Mouse (Mus musculus): ENCODE measurements at regions not wholly inside any gene's neighbourhood (a gene's known extent, or its start where the extent isn't known, plus 50 kb on each side); places are given as distances from the start of the nearest gene placed in this dataset.

GRCm38 (mm10) chr2:92752156-92752555 lies 152.6 kb downstream of the Chst1 start:
- no peak for DNase-seq (ENCODE audit: low spot score)

- DNase-seq (ENCODE audit: low spot score): no peak
These were observed 153.3 kb downstream of the Chst1 start for GRCm38 (mm10) chr2:92752794-92753193.

- no peak for DNase-seq (ENCODE audit: low spot score)
These were observed 155.2 kb downstream of the Chst1 start for GRCm38 (mm10) chr2:92754505-92755280.

GRCm38 (mm10) chr2:92756491-92756890 lies 157.0 kb downstream of the Chst1 start:
- no peak for DNase-seq (ENCODE audit: low spot score)

GRCm38 (mm10) chr2:92758775-92759174 lies 156.1 kb upstream of the Syt13 start:
- no peak for DNase-seq (ENCODE audit: low spot score)

- DNase-seq (ENCODE audit: low spot score): no peak
These were observed 150.8 kb upstream of the Syt13 start for GRCm38 (mm10) chr2:92763881-92764635.

- DNase-seq (ENCODE audit: low spot score): no peak
These were observed 147.4 kb upstream of the Syt13 start for GRCm38 (mm10) chr2:92767476-92768005.

GRCm38 (mm10) chr2:92768088-92768487 lies 146.8 kb upstream of the Syt13 start:
- DNase-seq (ENCODE audit: low spot score): no peak

- DNase-seq (ENCODE audit: low spot score): no peak
These were observed 145.8 kb upstream of the Syt13 start for GRCm38 (mm10) chr2:92769061-92769460.

GRCm38 (mm10) chr2:92770098-92770497 lies 144.8 kb upstream of the Syt13 start:
- DNase-seq (ENCODE audit: low spot score): no peak

- peak; percentile 57 for DNase-seq (ENCODE audit: low spot score)
These were observed 142.3 kb upstream of the Syt13 start for GRCm38 (mm10) chr2:92772623-92773022.

GRCm38 (mm10) chr2:92776497-92776896 lies 138.4 kb upstream of the Syt13 start:
- no peak for DNase-seq (ENCODE audit: low spot score)

- DNase-seq (ENCODE audit: low spot score): no peak
These were observed 135.8 kb upstream of the Syt13 start for GRCm38 (mm10) chr2:92779101-92779500.

GRCm38 (mm10) chr2:92780021-92780420 lies 134.9 kb upstream of the Syt13 start:
- no peak for DNase-seq (ENCODE audit: low spot score)

- DNase-seq (ENCODE audit: low spot score): no peak
These were observed 133.4 kb upstream of the Syt13 start for GRCm38 (mm10) chr2:92781451-92781850.

- no peak for DNase-seq (ENCODE audit: low spot score)
These were observed 132.3 kb upstream of the Syt13 start for GRCm38 (mm10) chr2:92782621-92783020.

GRCm38 (mm10) chr2:92784916-92785315 lies 130.0 kb upstream of the Syt13 start:
- DNase-seq (ENCODE audit: low spot score): no peak

GRCm38 (mm10) chr2:92787925-92788410 lies 126.9 kb upstream of the Syt13 start:
- DNase-seq (ENCODE audit: low spot score): no peak

GRCm38 (mm10) chr2:92788875-92789274 lies 126.0 kb upstream of the Syt13 start:
- DNase-seq (ENCODE audit: low spot score): no peak

GRCm38 (mm10) chr2:92790374-92790773 lies 124.5 kb upstream of the Syt13 start:
- no peak for DNase-seq (ENCODE audit: low spot score)

GRCm38 (mm10) chr2:92799770-92800169 lies 115.1 kb upstream of the Syt13 start:
- DNase-seq (ENCODE audit: low spot score): no peak

GRCm38 (mm10) chr2:92800667-92801066 lies 114.2 kb upstream of the Syt13 start:
- no peak for DNase-seq (ENCODE audit: low spot score)

GRCm38 (mm10) chr2:92804916-92805315 lies 110.0 kb upstream of the Syt13 start:
- DNase-seq (ENCODE audit: low spot score): no peak
